Comparison of ENCODE assay signal across 8 mouse cellular contexts in genomic region chr5:120502675-120503143, GRCm38 (mm10). TPM values are rescaled to one million over a fixed set of nuclear protein-coding genes. Genes with fewer than 3 reads are reported as not detected.
DNase-seq lines count a peak whose midpoint lies in the region; ATAC-seq and TF ChIP-seq lines count a peak whose summit lies in the region.
"Had no signal": no experiment of that assay in that cellular context is flagged by ENCODE, and none has a peak within 500 bp of the region (broad histone marks: within the 10 kb centered on the region; RNA-seq: fewer than 3 reads in every experiment).

No protein-coding gene starts in this region.

- peak overlapping the region; percentile 98 for H3K4me2 ChIP-seq in lung, embryonic 14.5 days
- peak overlapping the region; percentile 78 for H3K4me2 ChIP-seq in embryonic facial prominence, embryonic 12.5 days (replicated peaks)
- peak overlapping the region; percentile 83 for H3K4me2 ChIP-seq in intestine, embryonic 15.5 days (replicated peaks)
- H3K4me2 ChIP-seq in neural tube, embryonic 13.5 days: peak overlapping the region; percentile 93

- H3K9ac ChIP-seq in lung, embryonic 14.5 days: peak overlapping the region; percentile 87
- peak overlapping the region; percentile 89 for H3K9ac ChIP-seq in embryonic facial prominence, embryonic 12.5 days
- peak overlapping the region; percentile 77 for H3K9ac ChIP-seq in intestine, embryonic 15.5 days
- peak overlapping the region; percentile 83 for H3K9ac ChIP-seq in neural tube, embryonic 13.5 days

- 6% methylated on average over 12 of the region's 12 CpGs for WGBS in lung, embryonic 14.5 days
- WGBS in embryonic facial prominence, embryonic 12.5 days: 4% methylated on average over 12 of the region's 12 CpGs
- WGBS in intestine, embryonic 15.5 days: 7% methylated on average over 12 of the region's 12 CpGs
- 9% methylated on average over 12 of the region's 12 CpGs for WGBS in neural tube, embryonic 13.5 days

- H3K27me3 ChIP-seq in lung, embryonic 14.5 days (ENCODE audit: insufficient read depth, low read length): no peaks in the 10 kb centered on the region
- H3K27me3 ChIP-seq in embryonic facial prominence, embryonic 12.5 days: no peaks in the 10 kb centered on the region
- H3K27me3 ChIP-seq in intestine, embryonic 15.5 days (replicated peaks): no peaks in the 10 kb centered on the region
- H3K27me3 ChIP-seq in neural tube, embryonic 13.5 days: no peaks in the 10 kb centered on the region

- H3K9me3 ChIP-seq in lung, embryonic 14.5 days (ENCODE audit: low read depth, low read length): no peaks in the 10 kb centered on the region
- H3K9me3 ChIP-seq in embryonic facial prominence, embryonic 12.5 days: no peaks in the 10 kb centered on the region
- no peaks in the 10 kb centered on the region for H3K9me3 ChIP-seq in intestine, embryonic 15.5 days
- no peaks in the 10 kb centered on the region for H3K9me3 ChIP-seq in neural tube, embryonic 13.5 days

- no peak for TF ChIP-seq CTCF in lung, embryonic 14.5 days (IDR thresholded peaks at IDR 0.05; ENCODE audit: low read depth)

- peaks cover 10% of the 10 kb centered on the region; the same call in 1 of the 2 replicates for H3K4me1 ChIP-seq in lung, embryonic 14.5 days (ENCODE audit: insufficient read depth)
- peaks cover 20% of the 10 kb centered on the region for H3K4me1 ChIP-seq in embryonic facial prominence, embryonic 12.5 days
- H3K4me1 ChIP-seq in intestine, embryonic 15.5 days (replicated peaks): peaks cover 25% of the 10 kb centered on the region
- H3K4me1 ChIP-seq in neural tube, embryonic 13.5 days (replicated peaks): peaks cover 36% of the 10 kb centered on the region

- H3K4me3 ChIP-seq in lung, embryonic 14.5 days (ENCODE audit: low read depth, low read length): peak overlapping the region; percentile 93
- peak overlapping the region; percentile 96 for H3K4me3 ChIP-seq in embryonic facial prominence, embryonic 12.5 days
- H3K4me3 ChIP-seq in intestine, embryonic 15.5 days (replicated peaks): peak overlapping the region; percentile 88
- peak overlapping the region; percentile 89 for H3K4me3 ChIP-seq in neural tube, embryonic 13.5 days

- no peaks in the 10 kb centered on the region for H3K36me3 ChIP-seq in lung, embryonic 14.5 days (ENCODE audit: insufficient read depth)
- peaks cover 7% of the 10 kb centered on the region; the same call in 1 of the 2 replicates for H3K36me3 ChIP-seq in embryonic facial prominence, embryonic 12.5 days
- peaks cover 4% of the 10 kb centered on the region; the same call in 1 of the 2 replicates for H3K36me3 ChIP-seq in intestine, embryonic 15.5 days
- peaks cover 14% of the 10 kb centered on the region; the same call in 1 of the 2 replicates for H3K36me3 ChIP-seq in neural tube, embryonic 13.5 days

- H3K27ac ChIP-seq in lung, embryonic 14.5 days (ENCODE audit: low read depth): no peak overlapping the region
- no peak overlapping the region for H3K27ac ChIP-seq in embryonic facial prominence, embryonic 12.5 days
- H3K27ac ChIP-seq in intestine, embryonic 15.5 days: no peak overlapping the region
- no peak overlapping the region for H3K27ac ChIP-seq in neural tube, embryonic 13.5 days (replicated peaks)

- ATAC-seq in lung, embryonic 14.5 days (ENCODE audit: insufficient read depth): peak; percentile 6; the same call in 1 of the 2 replicates
- ATAC-seq in embryonic facial prominence, embryonic 12.5 days (ENCODE audit: insufficient number of reproducible peaks, insufficient read depth, low FRiP score, low TSS enrichment): no peak
- peak; percentile 4; the same call in 1 of the 2 replicates for ATAC-seq in intestine, embryonic 15.5 days
- no peak for ATAC-seq in neural tube, embryonic 13.5 days (ENCODE audit: low read depth)

- no peak for DNase-seq in lung, embryonic 14.5 days
- no peak for DNase-seq in lung, postnatal 25 days (ENCODE audit: low spot score)
- no peak for DNase-seq in gastrocnemius, postnatal 25 days
- DNase-seq in thymus, postnatal 36 days: no peak

RNA-seq across cellular contexts. Expression of gene Plbd2, which starts 0.7 kb away (rescaled TPM):
- 46.3 and 49.6 TPM in 2 replicates for polyA plus RNA-seq in lung, embryonic 14.5 days (2014; fragmentation: Nextera tagmentation; extraction: Ambion mirVana)
- 52.4 and 52.5 TPM in 2 replicates for polyA plus RNA-seq in embryonic facial prominence, embryonic 12.5 days (2016; fragmentation: Nextera tagmentation; extraction: Ambion mirVana)
- polyA plus RNA-seq in intestine, embryonic 15.5 days (2015; fragmentation: Nextera tagmentation; extraction: Ambion mirVana): 49.8 and 50.2 TPM in 2 replicates
- polyA plus RNA-seq in neural tube, embryonic 13.5 days (2015; fragmentation: Nextera tagmentation; extraction: Ambion mirVana): 35.8 and 42.8 TPM in 2 replicates
- 10 to 100 TPM; 29.1 to 32.6 TPM for total RNA-seq in gastrocnemius, postnatal 25 days (2021)

RNA-seq across cellular contexts. Expression of gene Slc8b1, which starts 8.3 kb away (rescaled TPM):
- polyA plus RNA-seq in lung, embryonic 14.5 days (2014; fragmentation: Nextera tagmentation; extraction: Ambion mirVana): 2.7 and 3.6 TPM in 2 replicates
- 5.4 and 6.4 TPM in 2 replicates for polyA plus RNA-seq in embryonic facial prominence, embryonic 12.5 days (2016; fragmentation: Nextera tagmentation; extraction: Ambion mirVana)
- 6.2 and 6.6 TPM in 2 replicates for polyA plus RNA-seq in intestine, embryonic 15.5 days (2015; fragmentation: Nextera tagmentation; extraction: Ambion mirVana)
- 3.0 and 3.6 TPM in 2 replicates for polyA plus RNA-seq in neural tube, embryonic 13.5 days (2015; fragmentation: Nextera tagmentation; extraction: Ambion mirVana)
- 10 to 100 TPM in 1 of 2 experiments, 1 to 10 TPM in 1; 9.4 to 11.7 TPM for total RNA-seq in gastrocnemius, postnatal 25 days (2021)

RNA-seq across cellular contexts. Expression of gene Sds, which starts 26.4 kb away (rescaled TPM):
- not detected in 2 replicates for polyA plus RNA-seq in lung, embryonic 14.5 days (2014; fragmentation: Nextera tagmentation; extraction: Ambion mirVana)
- polyA plus RNA-seq in embryonic facial prominence, embryonic 12.5 days (2016; fragmentation: Nextera tagmentation; extraction: Ambion mirVana): not detected in 2 replicates
- not detected in 2 replicates for polyA plus RNA-seq in intestine, embryonic 15.5 days (2015; fragmentation: Nextera tagmentation; extraction: Ambion mirVana)
- not detected in 2 replicates for polyA plus RNA-seq in neural tube, embryonic 13.5 days (2015; fragmentation: Nextera tagmentation; extraction: Ambion mirVana)
- not detected for total RNA-seq in gastrocnemius, postnatal 25 days (2021)
- polyA plus RNA-seq: frontal cortex, adult 2 months had no signal

RNA-seq across cellular contexts. Expression of gene Sdsl, which starts 30.1 kb away (rescaled TPM):
- polyA plus RNA-seq in lung, embryonic 14.5 days (2014; fragmentation: Nextera tagmentation; extraction: Ambion mirVana): 3.3 and 4.7 TPM in 2 replicates
- polyA plus RNA-seq in embryonic facial prominence, embryonic 12.5 days (2016; fragmentation: Nextera tagmentation; extraction: Ambion mirVana): 3.5 and 4.4 TPM in 2 replicates
- 14.0 and 18.0 TPM in 2 replicates for polyA plus RNA-seq in intestine, embryonic 15.5 days (2015; fragmentation: Nextera tagmentation; extraction: Ambion mirVana)
- 5.2 and 6.9 TPM in 2 replicates for polyA plus RNA-seq in neural tube, embryonic 13.5 days (2015; fragmentation: Nextera tagmentation; extraction: Ambion mirVana)
- total RNA-seq in gastrocnemius, postnatal 25 days (2021): under 1 TPM; 0.31 to 0.64 TPM

Comparison
In these comparisons a context has a peak if more than half of its experiments do, and no peak if none do; other contexts are left out.
1. ATAC-seq: peak in lung, embryonic 14.5 days (single experiment) and intestine, embryonic 15.5 days (single experiment); none in embryonic facial prominence, embryonic 12.5 days (single experiment) and neural tube, embryonic 13.5 days (single experiment).
2. Peak in every context shown above with its lines, with median percentiles within 50 percentile points of each other: H3K4me2 ChIP-seq, H3K4me3 ChIP-seq and H3K9ac ChIP-seq.